Mouse (Mus musculus): ENCODE measurements around the gene Zfp638.

Gene Zfp638

GRCm38 (mm10) chr6:84020002-84020401 is 153.1 kb downstream of the Zfp638 start:
- TF ChIP-seq GATA4 (IDR thresholded peaks at IDR 0.05; ENCODE audit: insufficient replicate concordance, low read length), result peak; percentile 78; the same call in 1 of the 2 replicates

GRCm38 (mm10) chr6:84021990-84022389 is 155.1 kb downstream of the Zfp638 start:
- TF ChIP-seq GATA4 (IDR thresholded peaks at IDR 0.05; ENCODE audit: insufficient replicate concordance, low read length), result no peak

DNA sequence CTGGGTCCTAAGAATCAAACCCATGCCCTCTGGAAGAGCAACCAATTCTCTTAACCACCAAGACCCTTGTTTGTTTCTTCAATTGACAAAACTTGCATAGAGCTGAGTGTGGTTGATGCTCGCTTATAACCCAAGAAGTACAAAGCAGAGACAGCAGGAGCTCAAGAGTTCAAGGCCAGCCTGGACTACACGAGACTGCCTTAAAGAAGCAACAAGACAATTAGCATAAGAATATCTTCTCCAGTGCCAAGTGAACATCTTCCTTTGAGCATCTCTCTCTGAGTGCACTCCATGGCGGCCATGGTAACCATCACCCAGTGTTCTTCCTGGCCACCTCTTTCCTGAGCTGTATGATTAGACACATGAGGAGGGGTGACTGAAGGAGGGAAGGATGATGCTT is 158.7 kb downstream of the Zfp638 start:
- no peak for TF ChIP-seq GATA4 (IDR thresholded peaks at IDR 0.05; ENCODE audit: insufficient replicate concordance, low read length)

DNA sequence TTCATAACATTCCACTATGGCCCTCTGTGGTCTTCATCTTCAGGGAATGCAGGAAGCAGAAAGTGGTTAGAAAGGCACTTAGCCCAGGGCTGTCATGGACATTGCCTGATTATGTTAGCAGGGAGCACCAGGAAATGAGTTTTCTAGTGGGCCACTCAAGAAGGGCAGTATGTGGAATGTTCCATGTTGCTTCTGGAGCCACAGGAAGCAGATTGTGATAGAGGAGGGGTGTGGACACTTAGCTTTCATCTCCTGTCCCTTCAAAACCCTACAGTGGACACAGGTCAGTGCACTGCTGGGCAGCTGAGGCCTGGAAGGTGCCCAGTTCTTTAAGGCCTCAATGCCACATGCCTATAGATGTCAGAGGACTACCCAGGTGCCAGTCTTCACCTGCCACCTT is 161.9 kb downstream of the Zfp638 start:
- no peak; the same call in 1 of the 2 replicates for TF ChIP-seq GATA4 (IDR thresholded peaks at IDR 0.05; ENCODE audit: insufficient replicate concordance, low read length)

- TF ChIP-seq GATA4 (IDR thresholded peaks at IDR 0.05; ENCODE audit: insufficient replicate concordance, low read length), result no peak
Measured at GRCm38 (mm10) chr6:84029775-84030174, 162.9 kb downstream of the Zfp638 start.
